Mouse (Mus musculus) MEL (cell line): ENCODE measurements around the gene Ipcef1. TPM values are rescaled to one million over a fixed set of nuclear protein-coding genes. Genes with fewer than 3 reads are reported as not detected.

Experiments
- DNase-seq: peaks from one replicate; pipeline ENCODE4 v3.0.0; 2011; ENCODE audit warnings: low read depth, low spot score
- H3K27ac ChIP-seq: 2 replicates; pipeline ENCODE4 v1.5.1; 2012; ENCODE audit warnings: low read depth, mild to moderate bottlenecking, control low read depth, low read length, moderate library complexity; ENCODE audit not compliant: control insufficient read depth
- H3K27me3 ChIP-seq, 2 experiments: fragments of 150-350 bp in 1 of 2; sonication (generic) in 1 of 2; 2 replicates each; pipeline ENCODE4 v1.6.1; 2012; ENCODE audit warnings: low read length in 2 of 2, mild to moderate bottlenecking in 2 of 2, improper control_type of control experiment in 1 of 2, moderate library complexity in 1 of 2; ENCODE audit not compliant: insufficient read depth in 2 of 2, control insufficient read depth in 1 of 2
- H3K36me3 ChIP-seq, 2 experiments: 2 replicates each; pipeline ENCODE4 v1.6.1; 2012 to 2014; ENCODE audit warnings: low read length in 2 of 2, improper control_type of control experiment in 1 of 2, inconsistent platforms in 1 of 2, mild to moderate bottlenecking in 1 of 2; ENCODE audit not compliant: insufficient read depth in 2 of 2, control insufficient read depth in 1 of 2
- H3K4me1 ChIP-seq, 2 experiments: fragments of 150-350 bp in 1 of 2; sonication (generic) in 1 of 2; 2 replicates each; pipeline ENCODE4 v1.6.1; 2012; ENCODE audit warnings: low read length in 2 of 2, improper control_type of control experiment in 1 of 2, mild to moderate bottlenecking in 1 of 2; ENCODE audit not compliant: insufficient read depth in 2 of 2, control insufficient read depth in 1 of 2
- H3K4me3 ChIP-seq, 2 experiments: fragments of 150-350 bp in 1 of 2; sonication (generic) in 1 of 2; 2 replicates each; pipeline ENCODE4 v1.5.1; 2012; ENCODE audit warnings: low read depth in 2 of 2, low read length in 2 of 2, mild to moderate bottlenecking in 2 of 2, moderate library complexity in 2 of 2, control low read depth in 1 of 2, improper control_type of control experiment in 1 of 2; ENCODE audit not compliant: control insufficient read depth in 1 of 2, insufficient read depth in 1 of 2
- H3K79me2 ChIP-seq: 2 replicates; pipeline ENCODE4 v1.6.1; 2012; ENCODE audit warnings: mild to moderate bottlenecking, low read length, moderate library complexity; ENCODE audit not compliant: control insufficient read depth, poor library complexity, insufficient read depth
- H3K9ac ChIP-seq: 2 replicates; pipeline ENCODE4 v1.6.1; 2012; ENCODE audit warnings: low read depth, mild to moderate bottlenecking, control low read depth, low read length, moderate library complexity; ENCODE audit not compliant: control insufficient read depth, poor library complexity, severe bottlenecking
- H3K9me3 ChIP-seq: fragments of 150-350 bp; sonication (generic); replicated peaks from 2 replicates; pipeline ENCODE4 v1.6.1; 2012; ENCODE audit warnings: mild to moderate bottlenecking, low read length, improper control_type of control experiment, moderate library complexity; ENCODE audit not compliant: insufficient read depth
- BHLHE40 ChIP-seq: IDR thresholded peaks from 2 replicates; pipeline ENCODE4 v1.6.1; 2012; ENCODE audit warnings: low read depth, mild to moderate bottlenecking, inconsistent platforms, low read length, improper control_type of control experiment, borderline replicate concordance
- CTCF ChIP-seq, 3 experiments: IDR thresholded peaks in 2 of 3; conservative IDR thresholded peaks in 1 of 3; 2 replicates each; pipeline ENCODE4 v1.5.1; 2011 to 2012; ENCODE audit warnings: low read length in 3 of 3, low read depth in 2 of 3, mild to moderate bottlenecking in 2 of 3, improper control_type of control experiment in 1 of 3, inconsistent platforms in 1 of 3, mixed read lengths in 1 of 3, moderate library complexity in 1 of 3; ENCODE audit not compliant: control insufficient read depth in 1 of 3, insufficient read depth in 1 of 3, poor library complexity in 1 of 3, severe bottlenecking in 1 of 3
- ELF1 ChIP-seq: IDR thresholded peaks from 2 replicates; pipeline ENCODE4 v1.6.1; 2014; ENCODE audit warnings: low read depth, mild to moderate bottlenecking, inconsistent platforms, low read length, improper control_type of control experiment, moderate library complexity
- EP300 ChIP-seq, 2 experiments: IDR thresholded peaks; 2 replicates each; pipeline ENCODE4 v1.6.1; 2011; ENCODE audit warnings: improper control_type of control experiment in 2 of 2, low read length in 2 of 2, low read depth in 1 of 2, mild to moderate bottlenecking in 1 of 2
- GABPA ChIP-seq: IDR thresholded peaks from 2 replicates; pipeline ENCODE4 v1.6.1; 2012; ENCODE audit warnings: low read depth, mild to moderate bottlenecking, inconsistent platforms, low read length, improper control_type of control experiment, moderate library complexity
- GATA1 ChIP-seq: IDR thresholded peaks from 2 replicates; pipeline ENCODE4 v1.6.1; 2011; ENCODE audit warnings: low read depth, low read length, improper control_type of control experiment
- HCFC1 ChIP-seq: IDR thresholded peaks from 2 replicates; pipeline ENCODE4 v1.6.1; 2012; ENCODE audit warnings: low read depth, mild to moderate bottlenecking, inconsistent platforms, low read length, improper control_type of control experiment, moderate library complexity
- KAT2A ChIP-seq: conservative IDR thresholded peaks from 2 replicates; pipeline ENCODE4 v1.6.1; 2012; ENCODE audit warnings: low read depth, low read length, improper control_type of control experiment, inconsistent platforms
- MAX ChIP-seq: IDR thresholded peaks from 2 replicates; pipeline ENCODE4 v1.6.1; 2011; ENCODE audit warnings: low read length, improper control_type of control experiment
- NRF1 ChIP-seq: IDR thresholded peaks from 2 replicates; pipeline ENCODE4 v1.6.1; 2014; ENCODE audit warnings: low read depth, mild to moderate bottlenecking, inconsistent platforms, low read length, improper control_type of control experiment, moderate library complexity; ENCODE audit not compliant: poor library complexity, insufficient read depth, severe bottlenecking
- POLR2AphosphoS5 ChIP-seq: IDR thresholded peaks from 2 replicates; pipeline ENCODE4 v1.6.1; 2012; ENCODE audit warnings: low read depth, borderline replicate concordance, mild to moderate bottlenecking, inconsistent platforms, low read length, moderate library complexity, mixed read lengths
- RAD21 ChIP-seq: IDR thresholded peaks from 2 replicates; pipeline ENCODE4 v1.6.1; 2011; ENCODE audit warnings: mild to moderate bottlenecking, low read depth, low read length, improper control_type of control experiment
- SIN3A ChIP-seq: IDR thresholded peaks from 2 replicates; pipeline ENCODE4 v1.6.1; 2012; ENCODE audit warnings: low read length, improper control_type of control experiment, inconsistent platforms
- TBP ChIP-seq: IDR thresholded peaks from 2 replicates; pipeline ENCODE4 v1.8.0; 2011; ENCODE audit warnings: low read depth, low read length, improper control_type of control experiment
- UBTF ChIP-seq: IDR thresholded peaks from 2 replicates; pipeline ENCODE4 v1.6.1; 2012; ENCODE audit warnings: low read depth, mild to moderate bottlenecking, inconsistent platforms, low read length, improper control_type of control experiment, moderate library complexity, borderline replicate concordance; ENCODE audit not compliant: insufficient read depth
- USF2 ChIP-seq, 2 experiments: IDR thresholded peaks; 2 replicates each; pipeline ENCODE4 v1.6.1; 2011 to 2012; ENCODE audit warnings: improper control_type of control experiment in 2 of 2, low read length in 2 of 2, borderline replicate concordance in 1 of 2, inconsistent platforms in 1 of 2, low read depth in 1 of 2, mild to moderate bottlenecking in 1 of 2; ENCODE audit not compliant: insufficient read depth in 1 of 2
- polyA plus RNA-seq, 2 experiments: library from polyadenylated mRNA; stranded (reverse) in 1 of 2; unstranded in 1 of 2; fragments of >175 nt in 1 of 2; fragments of >200 nt in 1 of 2; gene quantifications; 2 replicates each; pipeline versions ENCODE4 v1.2.1 to v1.2.4; 2012; ENCODE audit warnings: low replicate concordance in 2 of 2, low read depth in 1 of 2; ENCODE audit not compliant: insufficient read length in 2 of 2, insufficient read depth in 1 of 2, missing spikeins in 1 of 2
- total RNA-seq: library from RNA; depleted of rRNA; stranded (reverse); fragments of 300-350 nt; gene quantifications from 2 replicates; pipeline ENCODE4 v1.2.3, GENCODE M21; 2012

The Ipcef1 gene
- total and polyA plus RNA-seq, 3 experiments = not detected

DNA sequence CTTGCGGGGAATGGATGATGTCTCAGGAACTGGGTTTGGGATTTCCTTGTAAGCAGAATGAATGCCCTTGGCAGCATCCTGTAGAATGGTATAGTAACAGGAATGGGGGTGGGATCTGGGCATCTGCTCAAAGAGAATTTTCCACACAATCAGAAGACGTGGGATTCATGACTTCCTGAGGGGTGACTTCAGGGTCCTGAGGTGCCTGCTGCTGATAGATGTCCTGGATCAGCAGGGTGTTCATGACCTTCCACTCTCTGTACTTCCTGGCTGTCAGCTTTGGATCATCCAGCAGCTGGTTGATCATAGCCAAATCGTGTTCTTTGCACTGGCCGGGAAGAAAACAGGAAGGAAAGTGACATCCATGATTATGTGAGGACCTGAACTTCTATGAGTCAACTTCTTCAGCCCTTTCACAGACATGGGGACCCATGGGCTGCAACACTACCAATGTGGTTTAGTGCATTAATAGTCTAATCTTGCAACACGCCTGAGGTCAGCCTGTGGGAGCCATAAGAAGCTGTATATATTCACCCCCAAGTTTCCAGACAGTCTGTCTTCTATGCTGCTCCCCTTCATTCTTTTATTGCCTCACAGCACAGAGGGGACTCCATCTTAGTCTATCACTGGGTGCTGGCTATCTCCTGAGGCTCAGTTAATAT, 161.8 kb downstream of the Ipcef1 start:
- no peak overlapping the region for H3K27ac ChIP-seq
- H3K9ac ChIP-seq = no peak overlapping the region
- H3K27me3 ChIP-seq = no peaks in the 10 kb centered on the region
- TF ChIP-seq GATA1 (no peak), MAX (no peak), ELF1 (no peak), HCFC1 (no peak)
- H3K4me3 ChIP-seq = no peak overlapping the region
- no peak for DNase-seq
- H3K36me3 ChIP-seq = no peaks in the 10 kb centered on the region
- no peaks in the 10 kb centered on the region for H3K9me3 ChIP-seq
- no peaks in the 10 kb centered on the region for H3K79me2 ChIP-seq
- no peaks in the 10 kb centered on the region for H3K4me1 ChIP-seq

DNA sequence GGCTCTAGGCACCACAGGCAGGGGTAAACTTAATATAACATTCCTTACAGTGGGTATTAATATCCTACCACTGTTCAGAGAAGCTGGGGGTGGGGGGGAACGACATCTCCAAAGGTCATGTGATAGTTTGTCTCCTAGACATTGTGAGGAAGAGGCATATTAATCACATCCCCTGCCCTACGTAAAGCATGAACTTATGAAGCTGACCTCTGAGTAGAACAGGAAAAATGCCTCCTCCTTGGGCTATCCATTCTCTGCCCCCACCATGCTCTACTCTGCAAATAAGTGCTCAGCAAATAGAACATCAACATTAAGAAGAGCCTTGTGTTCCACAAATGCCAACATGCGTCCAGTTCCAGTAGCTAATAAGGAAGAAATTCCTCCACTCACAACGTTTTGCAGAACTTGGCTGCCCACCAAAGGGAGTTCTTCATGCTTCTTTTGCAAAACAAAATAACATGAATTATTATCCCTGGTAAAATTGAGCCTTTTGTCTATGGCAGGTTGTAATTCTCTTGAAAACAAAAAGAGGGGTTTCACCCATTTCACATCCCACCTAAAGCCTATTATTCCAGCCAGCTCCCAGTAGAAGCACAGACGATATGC, 162.5 kb downstream of the Ipcef1 start:
- Histone ChIP-seq H3K4me3 (no peak overlapping the region), H3K9ac (no peak overlapping the region), H3K9me3 (no peaks in the 10 kb centered on the region), H3K4me1 (no peaks in the 10 kb centered on the region), H3K27me3 (no peaks in the 10 kb centered on the region), H3K36me3 (no peaks in the 10 kb centered on the region), H3K79me2 (no peaks in the 10 kb centered on the region), H3K27ac (no peak overlapping the region)
- no peak for DNase-seq
- TF ChIP-seq GATA1 = no peak
- no peak for TF ChIP-seq POLR2AphosphoS5
- TF ChIP-seq NRF1 = no peak
- TF ChIP-seq RAD21 = no peak
- TF ChIP-seq CTCF (IDR thresholded peaks at IDR 0.05 in 2 of 3, conservative IDR thresholded peaks at IDR 0.05 in 1 of 3; ENCODE audit: control insufficient read depth in 1 of 3, insufficient read depth in 1 of 3, low read depth in 2 of 3, low read length in 3 of 3, poor library complexity in 1 of 3, severe bottlenecking in 1 of 3) = no peak
- no peak for TF ChIP-seq HCFC1
- TF ChIP-seq EP300 (IDR thresholded peaks at IDR 0.05; ENCODE audit: low read depth in 1 of 2, low read length in 2 of 2) = no peak
- no peak for TF ChIP-seq BHLHE40
- TF ChIP-seq USF2 (IDR thresholded peaks at IDR 0.05; ENCODE audit: borderline replicate concordance in 1 of 2, insufficient read depth in 1 of 2, low read depth in 1 of 2, low read length in 2 of 2) = no peak
- no peak for TF ChIP-seq UBTF
- no peak for TF ChIP-seq TBP
- no peak for TF ChIP-seq KAT2A
- TF ChIP-seq SIN3A = no peak
- no peak for TF ChIP-seq GABPA
